Mouse (Mus musculus) brain, embryonic 14.5 days (tissue): ENCODE data around the gene Ccdc12.

Experiments used
- CTCF ChIP-seq: fragments of 200-500 bp; IDR thresholded peaks from 2 replicates; pipeline ENCODE4 v1.5.1; 2012; ENCODE audit warnings: inconsistent platforms, mild to moderate bottlenecking, moderate library complexity, borderline replicate concordance; ENCODE audit not compliant: insufficient read depth, insufficient read length; ENCODE audit errors: extremely low read depth
- POLR2A ChIP-seq: fragments of 200-500 bp; IDR thresholded peaks from 2 replicates; pipeline ENCODE4 v1.6.1; 2012; ENCODE audit warnings: mild to moderate bottlenecking, inconsistent platforms, borderline replicate concordance; ENCODE audit not compliant: poor library complexity, insufficient read depth, insufficient read length, severe bottlenecking; ENCODE audit errors: extremely low read depth

GRCm38 (mm10) chr9:110718071-110718470 lies 61.8 kb downstream of the Ccdc12 start:
- TF ChIP-seq POLR2A (no peak), CTCF (no peak)
